ENCODE assay signal across 14 mouse cellular contexts in the genomic region with DNA sequence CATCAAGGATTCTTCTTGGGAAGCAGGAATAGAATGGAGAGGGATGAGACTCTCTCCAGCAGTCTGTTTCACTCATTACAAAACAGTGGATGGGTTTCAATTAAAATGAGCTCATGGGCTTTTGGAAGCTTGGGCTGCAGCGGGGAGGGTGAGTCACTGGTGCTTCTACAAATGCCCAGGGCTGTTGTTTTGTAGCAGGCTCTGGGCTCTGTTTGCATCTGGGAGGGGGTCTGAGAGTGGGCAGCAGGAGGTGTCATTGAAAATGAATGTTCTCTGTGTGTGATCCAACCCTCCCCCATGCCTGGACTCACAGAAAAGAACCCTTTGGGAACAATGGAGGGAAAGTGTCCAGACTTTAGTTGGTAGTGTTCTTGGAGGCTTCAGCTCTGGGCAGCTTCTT.
DNase-seq lines count a peak whose midpoint lies in the region; ATAC-seq lines count a peak whose summit lies in the region.
"Had no signal": no experiment of that assay in that cellular context is flagged by ENCODE, and none has a peak within 500 bp of the region (broad histone marks: within the 10 kb centered on the region; RNA-seq: fewer than 3 reads in every experiment).

No protein-coding gene starts in this region.

- H3K27ac ChIP-seq in midbrain, embryonic 10.5 days (replicated peaks), result peak overlapping the region; percentile 49; the same call in 1 of the 2 replicates
- H3K27ac ChIP-seq in midbrain, embryonic 16.5 days (ENCODE audit: low read length), result no peak overlapping the region
- no peak overlapping the region for H3K27ac ChIP-seq in forebrain, embryonic 16.5 days (ENCODE audit: low read length)
- H3K27ac ChIP-seq: heart, embryonic 15.5 days; intestine, embryonic 15.5 days; stomach, postnatal 0 days had no signal

- peaks cover 14% of the 10 kb centered on the region for H3K4me1 ChIP-seq in midbrain, embryonic 10.5 days
- no peaks in the 10 kb centered on the region for H3K4me1 ChIP-seq in midbrain, embryonic 16.5 days (ENCODE audit: control insufficient read depth, insufficient read depth, low read length)
- peaks cover 3% of the 10 kb centered on the region; the same call in 1 of the 2 replicates for H3K4me1 ChIP-seq in forebrain, embryonic 16.5 days (replicated peaks; ENCODE audit: control insufficient read depth, insufficient read depth, low read length)
- H3K4me1 ChIP-seq: heart, embryonic 15.5 days; intestine, embryonic 15.5 days had no signal

- no peak overlapping the region for H3K4me2 ChIP-seq in midbrain, embryonic 16.5 days (ENCODE audit: low read length)
- H3K4me2 ChIP-seq in forebrain, embryonic 16.5 days (ENCODE audit: low read length), result no peak overlapping the region
- H3K4me2 ChIP-seq: heart, embryonic 15.5 days; intestine, embryonic 15.5 days had no signal

- WGBS in midbrain, embryonic 10.5 days, result 65% methylated on average over 1 of the region's 1 CpGs
- WGBS in midbrain, embryonic 16.5 days, result 26% methylated on average over 1 of the region's 1 CpGs
- 16% methylated on average over 1 of the region's 1 CpGs for WGBS in forebrain, embryonic 16.5 days

- DNase-seq in adrenal gland, adult (ENCODE audit: inconsistent age in 2 of 2, low spot score in 1 of 2), result peak; percentile 30 to 40
- no peak for DNase-seq in adrenal gland, postnatal 25 days
- DNase-seq in midbrain, embryonic 10.5 days (ENCODE audit: low spot score), result no peak
- DNase-seq in layer of hippocampus, adult 9-11 months, result peak; percentile 60
- no peak for DNase-seq in urinary bladder, postnatal 10 days (ENCODE audit: low spot score)
- DNase-seq in kidney, adult 9 months, result no peak
- DNase-seq: kidney, postnatal 14 days; lung, adult 2 months had no signal

- H3K4me3 ChIP-seq in midbrain, embryonic 10.5 days, result no peak overlapping the region
- no peak overlapping the region for H3K4me3 ChIP-seq in midbrain, embryonic 16.5 days (ENCODE audit: low read depth, low read length)
- H3K4me3 ChIP-seq in forebrain, embryonic 16.5 days (replicated peaks; ENCODE audit: low read length), result no peak overlapping the region
- H3K4me3 ChIP-seq: heart, embryonic 15.5 days; intestine, embryonic 15.5 days; megakaryocyte, embryonic 14.5 days had no signal

- ATAC-seq in midbrain, embryonic 16.5 days, result no peak
- peak; percentile 50; the same call in 1 of the 2 replicates for ATAC-seq in forebrain, embryonic 16.5 days

- no peak overlapping the region for H3K9ac ChIP-seq in midbrain, embryonic 16.5 days (ENCODE audit: low read depth, low read length)
- no peak overlapping the region for H3K9ac ChIP-seq in forebrain, embryonic 16.5 days (replicated peaks; ENCODE audit: low read depth, low read length)
- H3K9ac ChIP-seq: heart, embryonic 15.5 days; intestine, embryonic 15.5 days had no signal

- H3K9me3 ChIP-seq in midbrain, embryonic 10.5 days (replicated peaks), result no peaks in the 10 kb centered on the region; the same call in 1 of the 2 replicates
- 0 out of 2 replicates have a peak, but pooled peaks cover 2% of the 10 kb centered on the region for H3K9me3 ChIP-seq in midbrain, embryonic 16.5 days (replicated peaks; ENCODE audit: control insufficient read depth, low read length, poor library complexity, severe bottlenecking)
- no peaks in the 10 kb centered on the region for H3K9me3 ChIP-seq in forebrain, embryonic 16.5 days (ENCODE audit: control insufficient read depth, low read length)
- H3K9me3 ChIP-seq: heart, embryonic 15.5 days; intestine, embryonic 15.5 days had no signal

- no peaks in the 10 kb centered on the region for H3K36me3 ChIP-seq in midbrain, embryonic 10.5 days
- no peaks in the 10 kb centered on the region for H3K36me3 ChIP-seq in midbrain, embryonic 16.5 days (ENCODE audit: control insufficient read depth, insufficient read depth, low read length)
- no peaks in the 10 kb centered on the region for H3K36me3 ChIP-seq in forebrain, embryonic 16.5 days (ENCODE audit: control insufficient read depth, insufficient read depth)
- H3K36me3 ChIP-seq: heart, embryonic 15.5 days; intestine, embryonic 15.5 days had no signal

- no peaks in the 10 kb centered on the region for H3K27me3 ChIP-seq in midbrain, embryonic 10.5 days (ENCODE audit: low read depth, poor library complexity, severe bottlenecking)
- H3K27me3 ChIP-seq in midbrain, embryonic 16.5 days (ENCODE audit: control insufficient read depth, insufficient read depth, low read depth, low read length), result no peaks in the 10 kb centered on the region
- H3K27me3 ChIP-seq in forebrain, embryonic 16.5 days (replicated peaks; ENCODE audit: control insufficient read depth, insufficient read depth, low read length), result no peaks in the 10 kb centered on the region
- H3K27me3 ChIP-seq: heart, embryonic 15.5 days; intestine, embryonic 15.5 days had no signal

Comparison
In these comparisons a context has a peak if more than half of its experiments do, and no peak if none do; other contexts are left out.
1. DNase-seq: peak in adrenal gland, adult (2 of 2) and layer of hippocampus, adult 9-11 months (single experiment); none in adrenal gland, postnatal 25 days (single experiment), midbrain, embryonic 10.5 days (single experiment), urinary bladder, postnatal 10 days (single experiment) and kidney, adult 9 months (single experiment).